ENCODE assay signal across 7 mouse cellular contexts in genomic region chr13:64036079-64037011, GRCm38 (mm10). TPM values are rescaled to one million over a fixed set of nuclear protein-coding genes. Genes with fewer than 3 reads are reported as not detected.
A peak's percentile ranks its signal among the peaks of the same experiment; 100 is the strongest.
DNase-seq lines count a peak whose midpoint lies in the region; ATAC-seq and TF ChIP-seq lines count a peak whose summit lies in the region.

No protein-coding gene starts in this region.

- WGBS in hindbrain, embryonic 13.5 days, result 24% methylated on average over 13 of the region's 13 CpGs
- WGBS in midbrain, embryonic 10.5 days, result 20% methylated on average over 13 of the region's 13 CpGs

- H3K4me1 ChIP-seq in hindbrain, embryonic 13.5 days (replicated peaks), result peaks cover 5% of the 10 kb centered on the region; the same call in 1 of the 2 replicates
- peaks cover 15% of the 10 kb centered on the region for H3K4me1 ChIP-seq in midbrain, embryonic 10.5 days

- no peak overlapping the region for H3K9ac ChIP-seq in hindbrain, embryonic 13.5 days

- peak; percentile 94 for TF ChIP-seq CTCF in brain, embryonic 14.5 days (IDR thresholded peaks at IDR 0.05; ENCODE audit: borderline replicate concordance, extremely low read depth, insufficient read depth, insufficient read length)
- TF ChIP-seq CTCF in left cerebral cortex, adult 2 months (IDR thresholded peaks at IDR 0.05), result peak; percentile 96

- peak; percentile 77 for ATAC-seq in erythroblast, adult 5-6 weeks (replicated peaks; ENCODE audit: low FRiP score, poor library complexity, severe bottlenecking)
- peak; percentile 79 for ATAC-seq in hindbrain, embryonic 13.5 days (ENCODE audit: low FRiP score)

- peaks cover 21% of the 10 kb centered on the region; the same call in 1 of the 2 replicates for H3K27me3 ChIP-seq in hindbrain, embryonic 13.5 days
- peaks cover 29% of the 10 kb centered on the region for H3K27me3 ChIP-seq in midbrain, embryonic 10.5 days (ENCODE audit: low read depth, poor library complexity, severe bottlenecking)

- TF ChIP-seq POLR2A in brain, embryonic 14.5 days (IDR thresholded peaks at IDR 0.05; ENCODE audit: borderline replicate concordance, extremely low read depth, insufficient read depth, insufficient read length, poor library complexity, severe bottlenecking), result no peak

- DNase-seq in MEL-GATA-1-ER (ENCODE audit: extremely low read depth, low read depth), result peak; percentile 53
- DNase-seq in brain, embryonic 14.5 days (ENCODE audit: low read depth), result peak; percentile 87
- peak; percentile 67 to 68 for DNase-seq in left cerebral cortex, adult 2 months (ENCODE audit: extremely low spot score in 1 of 2, low spot score in 2 of 2)
- DNase-seq in midbrain, embryonic 10.5 days (ENCODE audit: low spot score), result peak; percentile 75
- peak; percentile 75 for DNase-seq in right cerebral cortex, postnatal 4 days

- intact Hi-C loops in left cerebral cortex, adult 2 months (cut with DNase I), result loop anchor here (2.0 to 10.0 kb wide), 6 partner anchors 30 to 1112 kb away; no protein-coding TSS in a partner anchor

- H3K4me3 ChIP-seq in hindbrain, embryonic 13.5 days, result no peak overlapping the region
- H3K4me3 ChIP-seq in left cerebral cortex, adult 2 months, result no peak overlapping the region
- no peak overlapping the region for H3K4me3 ChIP-seq in midbrain, embryonic 10.5 days

- no peaks in the 10 kb centered on the region for H3K36me3 ChIP-seq in hindbrain, embryonic 13.5 days
- no peaks in the 10 kb centered on the region for H3K36me3 ChIP-seq in midbrain, embryonic 10.5 days

- no peak overlapping the region for H3K27ac ChIP-seq in hindbrain, embryonic 13.5 days
- no peak overlapping the region for H3K27ac ChIP-seq in left cerebral cortex, adult 2 months
- H3K27ac ChIP-seq in midbrain, embryonic 10.5 days (replicated peaks), result no peak overlapping the region

- no peaks in the 10 kb centered on the region for H3K9me3 ChIP-seq in hindbrain, embryonic 13.5 days
- no peaks in the 10 kb centered on the region for H3K9me3 ChIP-seq in midbrain, embryonic 10.5 days (replicated peaks)

- H3K4me2 ChIP-seq in hindbrain, embryonic 13.5 days, result no peak overlapping the region

RNA-seq across cellular contexts. Expression of gene Hsd17b3, which starts 52.7 kb away (rescaled TPM):
- 0.19 and 0.25 TPM in 2 replicates for polyA plus RNA-seq in brain, embryonic 14.5 days (2012; rRNA removed)
- not detected in 2 replicates for total RNA-seq in erythroblast, adult 5-6 weeks (2015; ENCODE audit: low replicate concordance)
- not detected in 2 replicates for total RNA-seq in erythroblast, adult 5-6 weeks (2017; ENCODE audit: low replicate concordance)
- polyA plus RNA-seq in hindbrain, embryonic 13.5 days (2015; fragmentation: Nextera tagmentation; extraction: Ambion mirVana), result not detected in 2 replicates
- not detected for total RNA-seq in left cerebral cortex, adult 2 months (2021)
- polyA plus RNA-seq in midbrain, embryonic 10.5 days (2016; fragmentation: Nextera tagmentation; extraction: Ambion mirVana), result 0.36 TPM in 1 of 2 replicates, not detected in the other
